Comparison of ENCODE assay signal across 8 mouse cellular contexts in genomic region chr13:114818513-114818912, GRCm38 (mm10). TPM values are rescaled to one million over a fixed set of nuclear protein-coding genes. Genes with fewer than 3 reads are reported as not detected.
A peak's percentile ranks its signal among the peaks of the same experiment; 100 is the strongest.
DNase-seq lines count a peak whose midpoint lies in the region; ATAC-seq lines count a peak whose summit lies in the region.

No protein-coding gene starts in this region.

- H3K4me3 ChIP-seq in forebrain, embryonic 11.5 days (ENCODE audit: low read depth, low read length): peak overlapping the region; percentile 67
- H3K4me3 ChIP-seq in kidney, embryonic 16.5 days (ENCODE audit: low read length): peak overlapping the region; percentile 89
- H3K4me3 ChIP-seq in midbrain, embryonic 11.5 days (ENCODE audit: low read depth, low read length): peak overlapping the region; percentile 76

- no peak overlapping the region for H3K27ac ChIP-seq in forebrain, embryonic 11.5 days (ENCODE audit: low read depth, low read length)
- H3K27ac ChIP-seq in kidney, embryonic 16.5 days (ENCODE audit: low read length): 0 out of 2 replicates have a peak overlapping the region, but pooled peaks have one; percentile 43
- no peak overlapping the region for H3K27ac ChIP-seq in midbrain, embryonic 11.5 days (ENCODE audit: low read depth, low read length)

- peak; percentile 9 to 23 for DNase-seq in left cerebral cortex, postnatal 25 days (ENCODE audit: low spot score in 2 of 2)
- no peak for DNase-seq in left cerebral cortex, adult 18-20 months (ENCODE audit: low spot score in 2 of 2)
- no peak for DNase-seq in forebrain, embryonic 11.5 days (ENCODE audit: low spot score)
- no peak for DNase-seq in midbrain, embryonic 11.5 days (ENCODE audit: low spot score, missing footprints)
- no peak for DNase-seq in layer of hippocampus, adult 18-20 months (ENCODE audit: low spot score in 2 of 2)
- DNase-seq in gastrocnemius, postnatal 4 days (ENCODE audit: low spot score in 2 of 2): no peak

- H3K4me1 ChIP-seq in forebrain, embryonic 11.5 days (replicated peaks; ENCODE audit: control insufficient read depth, insufficient read depth, low read length): no peaks in the 10 kb centered on the region
- peaks cover 9% of the 10 kb centered on the region for H3K4me1 ChIP-seq in kidney, embryonic 16.5 days (ENCODE audit: insufficient read depth, low read length)
- peaks cover 7% of the 10 kb centered on the region; the same call in 1 of the 2 replicates for H3K4me1 ChIP-seq in midbrain, embryonic 11.5 days (ENCODE audit: control insufficient read depth, insufficient read depth, low read length)

- H3K9ac ChIP-seq in forebrain, embryonic 11.5 days (ENCODE audit: low read length): peak overlapping the region; percentile 63
- H3K9ac ChIP-seq in kidney, embryonic 16.5 days (replicated peaks; ENCODE audit: low read length): peak overlapping the region; percentile 75
- peak overlapping the region; percentile 71 for H3K9ac ChIP-seq in midbrain, embryonic 11.5 days (ENCODE audit: low read length)

- H3K4me2 ChIP-seq in forebrain, embryonic 11.5 days (ENCODE audit: low read depth, low read length, severe bottlenecking): peak overlapping the region; percentile 86
- H3K4me2 ChIP-seq in kidney, embryonic 16.5 days (replicated peaks; ENCODE audit: low read depth, low read length): peak overlapping the region; percentile 87
- peak overlapping the region; percentile 59 for H3K4me2 ChIP-seq in midbrain, embryonic 11.5 days

- H3K27me3 ChIP-seq in forebrain, embryonic 11.5 days (ENCODE audit: control insufficient read depth, insufficient read depth, low read length): no peaks in the 10 kb centered on the region
- H3K27me3 ChIP-seq in kidney, embryonic 16.5 days (ENCODE audit: insufficient read depth, low read length): no peaks in the 10 kb centered on the region
- no peaks in the 10 kb centered on the region for H3K27me3 ChIP-seq in midbrain, embryonic 11.5 days (ENCODE audit: control insufficient read depth, insufficient read depth, low read length)

- WGBS in forebrain, embryonic 11.5 days: 30% methylated on average over 9 of the region's 9 CpGs
- 15% methylated on average over 9 of the region's 9 CpGs for WGBS in kidney, embryonic 16.5 days
- 30% methylated on average over 9 of the region's 9 CpGs for WGBS in midbrain, embryonic 11.5 days

- H3K9me3 ChIP-seq in forebrain, embryonic 11.5 days (ENCODE audit: control insufficient read depth, low read length): no peaks in the 10 kb centered on the region
- no peaks in the 10 kb centered on the region for H3K9me3 ChIP-seq in kidney, embryonic 16.5 days (ENCODE audit: low read length)
- H3K9me3 ChIP-seq in midbrain, embryonic 11.5 days (ENCODE audit: control insufficient read depth, low read length): no peaks in the 10 kb centered on the region

- intact Hi-C loops in left cerebral cortex, postnatal 25 days (cut with DNase I): no loop called here

- peak; percentile 22 for ATAC-seq in activated CD4-positive, CD25-positive, alpha-beta regulatory T cell, adult 4 months
- ATAC-seq in forebrain, embryonic 11.5 days (replicated peaks; ENCODE audit: low FRiP score): peak; percentile 62
- ATAC-seq in kidney, embryonic 16.5 days (ENCODE audit: low FRiP score, low TSS enrichment): peak; percentile 71; the same call in 1 of the 2 replicates
- ATAC-seq in midbrain, embryonic 11.5 days (ENCODE audit: low FRiP score): peak; percentile 77

- no peaks in the 10 kb centered on the region; the same call in 1 of the 2 replicates for H3K36me3 ChIP-seq in forebrain, embryonic 11.5 days (ENCODE audit: control insufficient read depth, insufficient read depth, low read length)
- H3K36me3 ChIP-seq in kidney, embryonic 16.5 days (ENCODE audit: insufficient read depth, low read length): peaks cover 13% of the 10 kb centered on the region
- H3K36me3 ChIP-seq in midbrain, embryonic 11.5 days (ENCODE audit: control insufficient read depth, insufficient read depth, low read length): no peaks in the 10 kb centered on the region

RNA-seq across cellular contexts. Expression of gene Mocs2, which starts 0.5 kb away (rescaled TPM):
- 100 to 1,000 TPM in 1 of 2 experiments, 10 to 100 TPM in 1; 77.0 to 122 TPM for total RNA-seq in left cerebral cortex, postnatal 25 days (2021)
- total RNA-seq in left cerebral cortex, adult 18-20 months (2021): 10 to 100 TPM; 69.4 to 72.0 TPM
- 10 to 100 TPM; 46.8 to 50.3 TPM for polyA plus RNA-seq in activated CD4-positive, CD25-positive, alpha-beta regulatory T cell, adult 4 months (2017; shearing (Covaris generic))
- polyA plus RNA-seq in forebrain, embryonic 11.5 days (2014; fragmentation: Nextera tagmentation; extraction: Ambion mirVana): 74.6 and 81.7 TPM in 2 replicates
- 80.9 and 86.7 TPM in 2 replicates for polyA plus RNA-seq in kidney, embryonic 16.5 days (2015; fragmentation: Nextera tagmentation; extraction: Ambion mirVana)
- polyA plus RNA-seq in midbrain, embryonic 11.5 days (2014; fragmentation: Nextera tagmentation; extraction: Ambion mirVana): 85.1 and 85.3 TPM in 2 replicates
- total RNA-seq in layer of hippocampus, adult 18-20 months (2021): 10 to 100 TPM; 78.6 to 82.5 TPM
- total RNA-seq in gastrocnemius, postnatal 4 days (2021): 10 to 100 TPM; 48.1 to 59.6 TPM

Comparison
In these comparisons a context has a peak if more than half of its experiments do, and no peak if none do; other contexts are left out.
1. DNase-seq: peak in left cerebral cortex, postnatal 25 days (2 of 2); none in left cerebral cortex, adult 18-20 months (0 of 2), forebrain, embryonic 11.5 days (single experiment), midbrain, embryonic 11.5 days (single experiment), layer of hippocampus, adult 18-20 months (0 of 2) and gastrocnemius, postnatal 4 days (0 of 2).
2. ATAC-seq: peak in every context shown above with its lines; median percentile 77 in midbrain, embryonic 11.5 days; 71 in kidney, embryonic 16.5 days; 62 in forebrain, embryonic 11.5 days; 22 in activated CD4-positive, CD25-positive, alpha-beta regulatory T cell, adult 4 months.
3. Peak in every context shown above with its lines, with median percentiles within 50 percentile points of each other: H3K4me2 ChIP-seq, H3K4me3 ChIP-seq and H3K9ac ChIP-seq.